Mouse (Mus musculus) bone marrow, adult 2 months (tissue): ENCODE results near the gene Arhgap19.

Experiments
- CTCF ChIP-seq: fragments of 200-500 bp; IDR thresholded peaks from 2 replicates; pipeline ENCODE4 v1.5.1; 2011; ENCODE audit warnings: low read length, control low read depth; ENCODE audit not compliant: control insufficient read depth, insufficient read depth
- POLR2A ChIP-seq: fragments of 200-500 bp; IDR thresholded peaks from 2 replicates; pipeline ENCODE4 v1.6.1; 2011; ENCODE audit warnings: low read depth, mild to moderate bottlenecking, control low read depth, low read length, borderline replicate concordance; ENCODE audit not compliant: control insufficient read depth

- no peak for TF ChIP-seq CTCF
- no peak for TF ChIP-seq POLR2A
These were observed 44.7 kb upstream of the Arhgap19 start for GRCm38 (mm10) chr19:41846366-41847090.
